In genomic region chr9:55083154-55083913, GRCm38 (mm10) we compare ENCODE assay signal across 14 mouse cellular contexts. TPM values are rescaled to one million over a fixed set of nuclear protein-coding genes. Genes with fewer than 3 reads are reported as not detected.
DNase-seq lines count a peak whose midpoint lies in the region; ATAC-seq and TF ChIP-seq lines count a peak whose summit lies in the region.
"Had no signal": no experiment of that assay in that cellular context is flagged by ENCODE, and none has a peak within 500 bp of the region (broad histone marks: within the 10 kb centered on the region; RNA-seq: fewer than 3 reads in every experiment).

No protein-coding gene starts in this region.

- peaks cover 39% of the 10 kb centered on the region for H3K4me1 ChIP-seq in forebrain, embryonic 10.5 days
- no peaks in the 10 kb centered on the region for H3K4me1 ChIP-seq in hindbrain, postnatal 0 days (ENCODE audit: insufficient read depth, low read length)
- peaks cover 13% of the 10 kb centered on the region; the same call in 1 of the 2 replicates for H3K4me1 ChIP-seq in neural tube, embryonic 14.5 days (ENCODE audit: control insufficient read depth, insufficient read depth, low read length)
- H3K4me1 ChIP-seq: heart, embryonic 13.5 days had no signal

- no peak overlapping the region for H3K4me2 ChIP-seq in hindbrain, postnatal 0 days (ENCODE audit: low read depth, low read length)
- no peak overlapping the region for H3K4me2 ChIP-seq in neural tube, embryonic 14.5 days (ENCODE audit: low read depth, low read length)
- H3K4me2 ChIP-seq: heart, embryonic 13.5 days; limb, embryonic 13.5 days had no signal

- H3K9me3 ChIP-seq in forebrain, embryonic 10.5 days = no peaks in the 10 kb centered on the region
- no peaks in the 10 kb centered on the region for H3K9me3 ChIP-seq in hindbrain, postnatal 0 days (ENCODE audit: low read length)
- no peaks in the 10 kb centered on the region for H3K9me3 ChIP-seq in neural tube, embryonic 14.5 days (ENCODE audit: control insufficient read depth, low read length)
- H3K9me3 ChIP-seq: G1E; heart, embryonic 13.5 days; limb, embryonic 13.5 days had no signal

- H3K27ac ChIP-seq in forebrain, embryonic 10.5 days = peak overlapping the region; percentile 65
- H3K27ac ChIP-seq in hindbrain, postnatal 0 days = 0 out of 2 replicates have a peak overlapping the region, but pooled peaks have one; percentile 16
- H3K27ac ChIP-seq in neural tube, embryonic 14.5 days (ENCODE audit: low read depth, low read length) = peak overlapping the region; percentile 64
- H3K27ac ChIP-seq: heart, embryonic 13.5 days; limb, embryonic 13.5 days had no signal

- no peaks in the 10 kb centered on the region for H3K27me3 ChIP-seq in forebrain, embryonic 10.5 days (ENCODE audit: poor library complexity, severe bottlenecking)
- no peaks in the 10 kb centered on the region for H3K27me3 ChIP-seq in hindbrain, postnatal 0 days (ENCODE audit: insufficient read depth, low read length)
- H3K27me3 ChIP-seq in neural tube, embryonic 14.5 days (ENCODE audit: control insufficient read depth, insufficient read depth, low read length) = no peaks in the 10 kb centered on the region
- H3K27me3 ChIP-seq: heart, embryonic 13.5 days; limb, embryonic 13.5 days had no signal

- no peak overlapping the region for H3K4me3 ChIP-seq in forebrain, embryonic 10.5 days
- H3K4me3 ChIP-seq in hindbrain, postnatal 0 days (ENCODE audit: low read length) = no peak overlapping the region
- H3K4me3 ChIP-seq in neural tube, embryonic 14.5 days (ENCODE audit: low read depth, low read length) = no peak overlapping the region
- H3K4me3 ChIP-seq: heart, embryonic 13.5 days; limb, embryonic 13.5 days had no signal

- WGBS in forebrain, embryonic 10.5 days = 22% methylated on average over 7 of the region's 7 CpGs
- WGBS in hindbrain, postnatal 0 days = 18% methylated on average over 7 of the region's 7 CpGs
- 8% methylated on average over 7 of the region's 7 CpGs for WGBS in neural tube, embryonic 14.5 days

- peak; percentile 91 to 96 for DNase-seq in cerebellum, postnatal 10 days
- DNase-seq in forebrain, embryonic 10.5 days (ENCODE audit: extremely low spot score, low spot score) = peak; percentile 30
- peak; percentile 91 for DNase-seq in hindbrain, postnatal 0 days (ENCODE audit: low spot score)
- no peak for DNase-seq in spleen, postnatal 4 days (ENCODE audit: low spot score in 2 of 2)
- DNase-seq in adrenal gland, postnatal 14 days = no peak
- no peak for DNase-seq in layer of hippocampus, adult 11-12 months (ENCODE audit: low spot score)
- DNase-seq in lung, adult 18-20 months = no peak
- DNase-seq: kidney, adult 9 months; lung, postnatal 14 days had no signal

- no peak for TF ChIP-seq CTCF in hindbrain, postnatal 0 days (IDR thresholded peaks at IDR 0.05; ENCODE audit: low read depth)

- peak; percentile 93 for ATAC-seq in hindbrain, postnatal 0 days
- peak; percentile 92 for ATAC-seq in neural tube, embryonic 14.5 days (ENCODE audit: low read depth)

- no peaks in the 10 kb centered on the region for H3K36me3 ChIP-seq in forebrain, embryonic 10.5 days (replicated peaks)
- no peaks in the 10 kb centered on the region for H3K36me3 ChIP-seq in hindbrain, postnatal 0 days (ENCODE audit: insufficient read depth, low read length)
- no peaks in the 10 kb centered on the region for H3K36me3 ChIP-seq in neural tube, embryonic 14.5 days (ENCODE audit: control insufficient read depth, insufficient read depth, low read length)
- H3K36me3 ChIP-seq: G1E; heart, embryonic 13.5 days; limb, embryonic 13.5 days had no signal

- no peak overlapping the region for H3K9ac ChIP-seq in hindbrain, postnatal 0 days (replicated peaks; ENCODE audit: low read length)
- H3K9ac ChIP-seq in neural tube, embryonic 14.5 days (replicated peaks; ENCODE audit: low read depth, low read length) = no peak overlapping the region
- H3K9ac ChIP-seq: heart, embryonic 13.5 days; limb, embryonic 13.5 days had no signal

RNA-seq across cellular contexts. Expression of gene Chrnb4, which starts 34.8 kb away (rescaled TPM):
- 1.6 and 1.8 TPM in 2 replicates for polyA plus RNA-seq in forebrain, embryonic 10.5 days (2016; fragmentation: Nextera tagmentation; extraction: Ambion mirVana)
- total RNA-seq in hindbrain, postnatal 0 days (2014; rRNA removed) = 2.6 and 3.1 TPM in 2 replicates
- 2.2 and 2.4 TPM in 2 replicates for polyA plus RNA-seq in hindbrain, postnatal 0 days (2015; fragmentation: Nextera tagmentation; extraction: Ambion mirVana)
- polyA plus RNA-seq in neural tube, embryonic 14.5 days (2014; fragmentation: Nextera tagmentation; extraction: Ambion mirVana) = 1.4 and 1.5 TPM in 2 replicates
- total RNA-seq in adrenal gland, postnatal 14 days (2021) = 4.3 and 6.6 TPM in 2 replicates
- polyA plus RNA-seq: G1E had no signal

RNA-seq across cellular contexts. Expression of gene Chrna3, which starts 57.0 kb away (rescaled TPM):
- polyA plus RNA-seq in forebrain, embryonic 10.5 days (2016; fragmentation: Nextera tagmentation; extraction: Ambion mirVana) = 4.9 and 5.4 TPM in 2 replicates
- 5.6 and 7.5 TPM in 2 replicates for total RNA-seq in hindbrain, postnatal 0 days (2014; rRNA removed)
- polyA plus RNA-seq in hindbrain, postnatal 0 days (2015; fragmentation: Nextera tagmentation; extraction: Ambion mirVana) = 14.6 and 15.8 TPM in 2 replicates
- polyA plus RNA-seq in neural tube, embryonic 14.5 days (2014; fragmentation: Nextera tagmentation; extraction: Ambion mirVana) = 24.8 and 26.8 TPM in 2 replicates
- total RNA-seq in adrenal gland, postnatal 14 days (2021) = 9.6 and 13.0 TPM in 2 replicates
- polyA plus RNA-seq: G1E; spleen, adult 2 months had no signal

Comparison
In these comparisons a context has a peak if more than half of its experiments do, and no peak if none do; other contexts are left out.
1. DNase-seq: peak in cerebellum, postnatal 10 days (2 of 2), forebrain, embryonic 10.5 days (single experiment) and hindbrain, postnatal 0 days (single experiment); none in spleen, postnatal 4 days (0 of 2), adrenal gland, postnatal 14 days (single experiment), layer of hippocampus, adult 11-12 months (single experiment) and lung, adult 18-20 months (0 of 2).
2. Peak in every context shown above with its lines, with median percentiles within 50 percentile points of each other: H3K27ac ChIP-seq.